Mouse (Mus musculus) adrenal gland, adult (tissue): ENCODE data around the gene Nol7.

Source experiments
- DNase-seq, 2 experiments: peaks; one replicate each; pipeline ENCODE4 v3.0.0; 2022 to 2023; ENCODE audit warnings: low spot score in 1 of 2; ENCODE audit not compliant: inconsistent age in 2 of 2

Nol7 gene

GRCm38 (mm10) chr13:43415249-43415648 is 17.1 kb downstream of the Nol7 start:
- no peak for DNase-seq

- DNase-seq, result no peak
Observed at GRCm38 (mm10) chr13:43428436-43428835, 30.2 kb downstream of the Nol7 start.

GRCm38 (mm10) chr13:43433395-43433794 is 35.2 kb downstream of the Nol7 start:
- no peak for DNase-seq

GRCm38 (mm10) chr13:43440376-43440775 is 42.2 kb downstream of the Nol7 start:
- no peak for DNase-seq

GRCm38 (mm10) chr13:43442551-43442950 is 44.4 kb downstream of the Nol7 start:
- DNase-seq, result no peak

GRCm38 (mm10) chr13:43443706-43444105 is 45.5 kb downstream of the Nol7 start:
- no peak for DNase-seq

GRCm38 (mm10) chr13:43444717-43445116 is 46.5 kb downstream of the Nol7 start:
- DNase-seq, result no peak

- no peak for DNase-seq
Observed at GRCm38 (mm10) chr13:43445754-43446153, 47.6 kb downstream of the Nol7 start.

GRCm38 (mm10) chr13:43447721-43448120 is 49.5 kb downstream of the Nol7 start:
- no peak for DNase-seq

GRCm38 (mm10) chr13:43450686-43451085 is 52.5 kb downstream of the Nol7 start:
- DNase-seq, result no peak

- DNase-seq, result no peak
Observed at GRCm38 (mm10) chr13:43452177-43452576, 54.0 kb downstream of the Nol7 start.

GRCm38 (mm10) chr13:43452843-43453605 is 54.8 kb downstream of the Nol7 start:
- no peak for DNase-seq

GRCm38 (mm10) chr13:43454431-43454830 is 56.2 kb downstream of the Nol7 start:
- no peak for DNase-seq
